Mouse (Mus musculus): ENCODE data around the gene Ptpn1. TPM values are rescaled to one million over a fixed set of nuclear protein-coding genes. Genes with fewer than 3 reads are reported as not detected.

Ptpn1 gene
- polyA plus RNA-seq, 1 experiment from 2014 or later, result 35.3 TPM

DNA sequence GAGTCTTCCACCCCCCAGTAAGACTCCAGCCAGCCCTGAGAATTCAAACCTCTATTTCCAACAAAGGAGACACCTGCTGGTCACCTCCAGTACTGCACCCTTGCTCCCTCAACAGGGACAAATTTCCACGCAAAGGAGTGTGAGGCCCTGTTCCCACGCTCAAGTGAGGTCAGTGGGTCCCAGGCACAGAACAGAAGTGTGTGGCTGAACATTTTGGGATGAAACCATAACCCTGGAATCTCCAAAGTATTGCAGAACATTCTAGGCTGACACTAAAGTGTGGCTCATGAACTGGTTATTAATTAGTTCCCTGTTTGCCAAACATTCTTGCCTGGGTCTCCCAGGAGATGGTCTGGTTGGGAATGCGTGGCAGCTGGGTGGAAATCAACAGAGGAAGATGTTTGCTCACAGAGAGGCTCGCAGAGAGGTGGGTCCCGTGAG lies 85.1 kb downstream of the Ptpn1 start:
- Histone ChIP-seq H3K27ac (no peak overlapping the region), H3K27me3 (no peaks in the 10 kb centered on the region), H3K4me3 (replicated peaks) (no peak overlapping the region), H3K36me3 (no peaks in the 10 kb centered on the region), H3K9ac (no peak overlapping the region), H3K9me3 (replicated peaks) (no peaks in the 10 kb centered on the region), H3K4me2 (no peak overlapping the region), H3K4me1 (replicated peaks) (peaks cover 10% of the 10 kb centered on the region; the same call in 1 of the 2 replicates)
- ATAC-seq (ENCODE audit: low read depth), result no peak
- WGBS (ENCODE audit: insufficient replicate concordance), result 36% methylated on average over 5 of the region's 5 CpGs
- DNase-seq, result peak; percentile 41

DNA sequence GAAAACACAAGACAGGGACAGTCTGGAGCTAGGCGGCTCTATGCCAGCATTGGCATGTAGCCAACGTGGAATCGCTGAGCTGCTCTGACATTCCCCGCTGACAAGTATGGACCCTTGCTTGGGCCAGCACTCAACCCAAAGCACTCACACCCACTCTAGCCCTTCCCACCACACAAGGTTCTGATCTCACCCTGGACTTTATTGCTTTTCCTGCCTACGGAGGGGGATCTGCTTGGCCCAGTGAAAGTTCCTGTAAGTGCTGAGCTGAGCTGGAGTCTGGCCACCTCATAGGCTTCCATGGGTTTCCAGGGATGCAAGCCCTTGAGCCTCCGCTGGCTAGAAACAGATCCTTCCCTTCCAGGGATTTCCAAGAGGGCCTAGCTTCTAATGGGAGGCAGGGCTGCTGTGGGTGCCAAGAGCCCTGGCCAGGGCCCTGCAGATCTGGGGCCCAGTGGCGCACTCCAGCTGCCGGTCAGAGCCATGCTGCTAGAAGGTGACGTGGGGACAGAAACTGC lies 87.4 kb downstream of the Ptpn1 start:
- ATAC-seq (ENCODE audit: low read depth), result no peak
- H3K9me3 ChIP-seq (replicated peaks), result no peaks in the 10 kb centered on the region
- H3K4me2 ChIP-seq, result no peak overlapping the region
- H3K4me3 ChIP-seq (replicated peaks), result no peak overlapping the region
- peaks cover 29% of the 10 kb centered on the region for H3K4me1 ChIP-seq (replicated peaks)
- no peak for DNase-seq
- no peaks in the 10 kb centered on the region for H3K27me3 ChIP-seq
- 79% methylated on average over 9 of the region's 9 CpGs for WGBS (ENCODE audit: insufficient replicate concordance)
- no peaks in the 10 kb centered on the region for H3K36me3 ChIP-seq
- H3K9ac ChIP-seq, result no peak overlapping the region
- no peak overlapping the region for H3K27ac ChIP-seq

DNA sequence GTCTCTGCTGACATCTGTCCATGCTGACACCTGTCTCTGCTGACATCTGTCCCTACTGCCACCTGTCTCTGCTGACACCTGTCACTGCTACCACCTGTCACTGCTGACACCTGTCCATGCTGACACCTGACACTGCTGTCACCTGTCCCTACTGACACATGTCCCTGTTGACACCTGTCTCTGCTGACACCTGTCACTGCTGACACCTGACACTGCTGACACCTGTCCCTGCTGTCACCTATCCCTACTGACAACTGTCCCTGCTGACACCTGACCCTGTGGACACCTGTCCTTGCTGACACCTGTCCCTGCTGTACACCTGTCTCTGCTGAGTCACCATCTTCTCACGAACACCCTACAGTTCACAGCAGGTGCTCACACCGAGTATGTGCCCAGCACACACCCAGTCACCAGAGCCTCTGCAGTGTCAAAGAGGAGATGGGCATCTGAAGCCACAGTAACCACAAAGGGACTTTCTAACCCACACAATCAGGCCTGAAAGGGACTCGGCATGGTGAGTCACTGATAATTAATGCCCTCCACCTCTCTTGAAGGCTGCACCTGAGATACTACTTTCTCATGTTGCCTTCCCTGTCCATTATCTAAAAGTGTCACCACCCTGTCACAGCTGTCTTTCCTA lies 92.0 kb downstream of the Ptpn1 start:
- ATAC-seq (ENCODE audit: low read depth), result peak; percentile 48
- no peak overlapping the region for H3K9ac ChIP-seq
- H3K4me2 ChIP-seq, result no peak overlapping the region
- H3K27ac ChIP-seq, result no peak overlapping the region
- no peaks in the 10 kb centered on the region; the same call in 1 of the 2 replicates for H3K36me3 ChIP-seq
- peaks cover 6% of the 10 kb centered on the region; the same call in 1 of the 2 replicates for H3K9me3 ChIP-seq (replicated peaks)
- no peak overlapping the region for H3K4me3 ChIP-seq (replicated peaks)
- H3K27me3 ChIP-seq, result no peaks in the 10 kb centered on the region
- 17% methylated on average over 3 of the region's 3 CpGs for WGBS (ENCODE audit: insufficient replicate concordance)
- peaks cover 25% of the 10 kb centered on the region for H3K4me1 ChIP-seq (replicated peaks)
- no peak for DNase-seq

DNA sequence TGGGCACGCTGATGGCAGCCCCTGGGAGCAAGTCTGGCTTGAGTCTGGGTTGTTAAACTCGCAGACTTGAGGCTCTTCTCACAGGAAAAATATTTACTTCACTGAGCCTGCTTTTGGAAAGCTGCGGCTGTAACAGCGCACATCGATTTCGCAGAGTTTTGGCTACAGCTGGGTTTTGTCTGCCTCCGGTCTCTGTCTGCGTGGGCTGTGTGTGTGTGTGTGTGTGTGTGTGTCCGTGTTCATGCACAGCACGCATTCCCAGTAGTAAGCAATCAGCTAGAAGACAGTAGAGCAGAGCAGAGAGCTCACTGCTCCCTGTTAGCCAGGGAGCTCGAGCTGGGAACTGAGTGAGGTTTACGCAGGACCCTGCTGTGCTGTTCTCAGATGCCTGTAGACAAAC lies 93.3 kb downstream of the Ptpn1 start:
- H3K9ac ChIP-seq, result no peak overlapping the region
- no peak for ATAC-seq (ENCODE audit: low read depth)
- no peaks in the 10 kb centered on the region; the same call in 1 of the 2 replicates for H3K36me3 ChIP-seq
- no peaks in the 10 kb centered on the region for H3K27me3 ChIP-seq
- peaks cover 25% of the 10 kb centered on the region for H3K4me1 ChIP-seq (replicated peaks)
- H3K4me2 ChIP-seq, result no peak overlapping the region
- WGBS (ENCODE audit: insufficient replicate concordance), result 71% methylated on average over 12 of the region's 12 CpGs
- DNase-seq, result no peak
- H3K27ac ChIP-seq, result no peak overlapping the region
- H3K4me3 ChIP-seq (replicated peaks), result no peak overlapping the region
- peaks cover 9% of the 10 kb centered on the region; the same call in 1 of the 2 replicates for H3K9me3 ChIP-seq (replicated peaks)

DNA sequence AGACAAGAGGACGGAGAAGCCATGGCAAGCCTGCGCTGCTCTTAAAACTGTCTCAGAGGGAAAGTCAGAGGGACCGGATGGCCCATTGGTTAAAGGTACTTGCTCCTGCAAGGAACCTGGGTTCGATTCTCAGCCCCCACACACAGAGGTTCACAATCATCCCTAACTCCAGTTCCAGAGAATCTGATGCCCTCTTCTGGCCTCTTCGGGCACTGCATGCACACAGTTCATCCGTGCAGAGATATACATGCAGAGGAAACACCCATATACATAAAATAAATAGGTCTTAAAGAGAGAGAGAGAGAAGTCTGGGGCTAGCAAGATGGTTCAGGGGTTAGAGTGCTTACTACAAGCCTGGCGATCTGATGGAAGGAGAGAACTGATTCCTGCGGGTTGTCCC lies 94.0 kb downstream of the Ptpn1 start:
- H3K4me2 ChIP-seq, result no peak overlapping the region
- no peak overlapping the region for H3K4me3 ChIP-seq (replicated peaks)
- no peak for DNase-seq
- no peak overlapping the region for H3K27ac ChIP-seq
- ATAC-seq (ENCODE audit: low read depth), result no peak
- WGBS (ENCODE audit: insufficient replicate concordance), result 67% methylated on average over 8 of the region's 8 CpGs
- H3K4me1 ChIP-seq (replicated peaks), result peaks cover 25% of the 10 kb centered on the region
- H3K9ac ChIP-seq, result no peak overlapping the region
- H3K9me3 ChIP-seq (replicated peaks), result peaks cover 9% of the 10 kb centered on the region; the same call in 1 of the 2 replicates
- no peaks in the 10 kb centered on the region for H3K27me3 ChIP-seq
- no peaks in the 10 kb centered on the region; the same call in 1 of the 2 replicates for H3K36me3 ChIP-seq

DNA sequence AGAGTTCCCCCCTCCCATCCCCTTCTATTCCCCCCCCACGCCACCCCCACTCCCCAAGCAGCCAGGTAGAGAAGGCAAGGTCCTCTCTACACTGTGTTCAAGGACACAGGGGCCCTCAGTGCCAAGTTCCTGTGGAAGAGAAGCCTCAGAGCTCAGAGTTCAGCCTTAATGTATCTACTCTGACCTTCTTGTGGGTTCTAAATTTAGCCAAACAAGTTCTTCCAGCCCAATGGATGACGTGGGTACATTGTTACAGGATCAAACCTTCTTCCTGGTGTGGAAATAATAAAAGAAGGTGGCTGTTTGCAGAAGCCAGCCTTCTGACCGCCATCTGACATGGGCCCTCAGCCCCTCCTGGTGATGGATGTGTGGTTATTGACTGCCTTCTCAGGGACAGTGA lies 94.6 kb downstream of the Ptpn1 start:
- no peak overlapping the region for H3K27ac ChIP-seq
- 18% methylated on average over 3 of the region's 3 CpGs for WGBS (ENCODE audit: insufficient replicate concordance)

DNA sequence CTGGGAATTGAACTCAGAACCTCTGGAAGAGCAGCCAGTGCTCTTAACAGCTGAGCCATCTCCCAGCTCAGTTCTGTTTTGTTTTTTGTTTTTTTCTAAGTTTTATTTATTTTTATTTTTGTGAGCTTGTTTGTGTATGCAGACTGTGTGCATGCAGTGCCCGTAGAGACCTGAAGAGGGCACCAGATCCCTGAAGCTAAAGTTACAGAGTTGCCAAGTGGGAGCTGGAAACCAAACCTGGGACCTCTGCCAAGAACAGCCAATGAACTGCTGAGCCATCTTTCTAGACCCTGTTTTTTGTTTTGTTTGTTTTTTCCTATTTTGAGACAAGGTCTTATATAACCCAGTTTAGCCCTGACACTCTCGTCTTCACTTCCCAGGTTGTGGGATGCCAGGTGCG lies 96.5 kb downstream of the Ptpn1 start:
- Histone ChIP-seq H3K9ac (no peak overlapping the region), H3K4me1 (replicated peaks) (peaks cover 30% of the 10 kb centered on the region), H3K4me2 (no peak overlapping the region), H3K9me3 (replicated peaks) (peaks cover 9% of the 10 kb centered on the region; the same call in 1 of the 2 replicates), H3K36me3 (no peaks in the 10 kb centered on the region; the same call in 1 of the 2 replicates), H3K27me3 (no peaks in the 10 kb centered on the region), H3K27ac (no peak overlapping the region), H3K4me3 (replicated peaks) (no peak overlapping the region)
- WGBS (ENCODE audit: insufficient replicate concordance), result 83% methylated on average over 3 of the region's 3 CpGs
- DNase-seq, result no peak
- no peak for ATAC-seq (ENCODE audit: low read depth)

More for the DNA sequence above, 94.6 kb downstream of the Ptpn1 start:
- H3K9me3 ChIP-seq (replicated peaks), result peaks cover 9% of the 10 kb centered on the region; the same call in 1 of the 2 replicates
- no peak overlapping the region for H3K4me2 ChIP-seq
- DNase-seq (no peak), ATAC-seq (ENCODE audit: low read depth) (no peak)
- H3K9ac ChIP-seq, result no peak overlapping the region
- no peaks in the 10 kb centered on the region; the same call in 1 of the 2 replicates for H3K36me3 ChIP-seq
- no peaks in the 10 kb centered on the region for H3K27me3 ChIP-seq
- peaks cover 25% of the 10 kb centered on the region for H3K4me1 ChIP-seq (replicated peaks)
- no peak overlapping the region for H3K4me3 ChIP-seq (replicated peaks)

Other genes starting within 250 kb of the Ptpn1 start
- gene Cebpb, start 243.1 kb upstream of the Ptpn1 start, polyA plus RNA-seq (2015; fragmentation: Nextera tagmentation; extraction: Ambion mirVana), result 6.3 and 7.4 TPM in 2 replicates
- gene Tmem189, start 242.2 kb upstream of the Ptpn1 start, polyA plus RNA-seq (2015; fragmentation: Nextera tagmentation; extraction: Ambion mirVana), result 16.1 and 17.1 TPM in 2 replicates
- gene Ripor3, start 78.6 kb downstream of the Ptpn1 start, polyA plus RNA-seq (2015; fragmentation: Nextera tagmentation; extraction: Ambion mirVana), result 1.6 TPM in 2 replicates
- gene Pard6b, start 148.9 kb downstream of the Ptpn1 start, polyA plus RNA-seq (2015; fragmentation: Nextera tagmentation; extraction: Ambion mirVana), result 2.2 and 2.9 TPM in 2 replicates

Measured in liver, embryonic 13.5 days (tissue).